Mouse (Mus musculus): ENCODE measurements around the gene Igsf3. TPM values are rescaled to one million over a fixed set of nuclear protein-coding genes. Genes with fewer than 3 reads are reported as not detected.

Igsf3 gene
- polyA plus RNA-seq, 1 experiment: 29.1 TPM

GRCm38 (mm10) chr3:101444437-101444836 lies 67.6 kb downstream of the Igsf3 start:
- H3K27ac ChIP-seq (ENCODE audit: insufficient read depth, low read length): no peak overlapping the region
- no peak overlapping the region for H3K4me3 ChIP-seq (ENCODE audit: low read depth, low read length)
- H3K4me1 ChIP-seq (ENCODE audit: control insufficient read depth, insufficient read depth, low read length): peaks cover 8% of the 10 kb centered on the region
- no peaks in the 10 kb centered on the region for H3K36me3 ChIP-seq (ENCODE audit: control insufficient read depth, insufficient read depth, low read length, poor library complexity, severe bottlenecking)
- no peak overlapping the region for H3K9ac ChIP-seq (ENCODE audit: low read depth, poor library complexity, severe bottlenecking)
- no peaks in the 10 kb centered on the region for H3K9me3 ChIP-seq (replicated peaks; ENCODE audit: control insufficient read depth, insufficient read depth, low read length, poor library complexity, severe bottlenecking)
- TF ChIP-seq CTCF (IDR thresholded peaks at IDR 0.05; ENCODE audit: low read depth, low read length): no peak
- no peak for TF ChIP-seq POLR2A (IDR thresholded peaks at IDR 0.05; ENCODE audit: insufficient read depth, low read length)
- TF ChIP-seq EP300 (IDR thresholded peaks at IDR 0.05; ENCODE audit: insufficient read depth, low read depth, low read length): no peak
- no peaks in the 10 kb centered on the region for H3K27me3 ChIP-seq (ENCODE audit: control insufficient read depth, insufficient read depth, low read length, poor library complexity, severe bottlenecking)

- H3K27me3 ChIP-seq (ENCODE audit: control insufficient read depth, insufficient read depth, low read length, poor library complexity, severe bottlenecking): no peaks in the 10 kb centered on the region
- no peaks in the 10 kb centered on the region for H3K36me3 ChIP-seq (ENCODE audit: control insufficient read depth, insufficient read depth, low read length, poor library complexity, severe bottlenecking)
- H3K9me3 ChIP-seq (replicated peaks; ENCODE audit: control insufficient read depth, insufficient read depth, low read length, poor library complexity, severe bottlenecking): no peaks in the 10 kb centered on the region
- peak overlapping the region; percentile 27 for H3K27ac ChIP-seq (ENCODE audit: insufficient read depth, low read length)
- H3K4me1 ChIP-seq (ENCODE audit: control insufficient read depth, insufficient read depth, low read length): peaks cover 18% of the 10 kb centered on the region
- TF ChIP-seq EP300 (IDR thresholded peaks at IDR 0.05; ENCODE audit: insufficient read depth, low read depth, low read length) (peak; percentile 82), POLR2A (IDR thresholded peaks at IDR 0.05; ENCODE audit: insufficient read depth, low read length) (no peak), CTCF (IDR thresholded peaks at IDR 0.05; ENCODE audit: low read depth, low read length) (no peak)
- H3K4me3 ChIP-seq (ENCODE audit: low read depth, low read length): no peak overlapping the region
- H3K9ac ChIP-seq (ENCODE audit: low read depth, poor library complexity, severe bottlenecking): no peak overlapping the region
Measured at GRCm38 (mm10) chr3:101447239-101447638, 70.4 kb downstream of the Igsf3 start.

- Histone ChIP-seq H3K27ac (ENCODE audit: insufficient read depth, low read length) (no peak overlapping the region), H3K4me1 (ENCODE audit: control insufficient read depth, insufficient read depth, low read length) (peaks cover 18% of the 10 kb centered on the region), H3K9ac (ENCODE audit: low read depth, poor library complexity, severe bottlenecking) (no peak overlapping the region), H3K27me3 (ENCODE audit: control insufficient read depth, insufficient read depth, low read length, poor library complexity, severe bottlenecking) (no peaks in the 10 kb centered on the region), H3K4me3 (ENCODE audit: low read depth, low read length) (no peak overlapping the region), H3K36me3 (ENCODE audit: control insufficient read depth, insufficient read depth, low read length, poor library complexity, severe bottlenecking) (no peaks in the 10 kb centered on the region), H3K9me3 (replicated peaks; ENCODE audit: control insufficient read depth, insufficient read depth, low read length, poor library complexity, severe bottlenecking) (no peaks in the 10 kb centered on the region)
- no peak for TF ChIP-seq EP300 (IDR thresholded peaks at IDR 0.05; ENCODE audit: insufficient read depth, low read depth, low read length)
- no peak for TF ChIP-seq POLR2A (IDR thresholded peaks at IDR 0.05; ENCODE audit: insufficient read depth, low read length)
- TF ChIP-seq CTCF (IDR thresholded peaks at IDR 0.05; ENCODE audit: low read depth, low read length): no peak
Measured at GRCm38 (mm10) chr3:101448765-101449164, 71.9 kb downstream of the Igsf3 start.

- TF ChIP-seq EP300 (IDR thresholded peaks at IDR 0.05; ENCODE audit: insufficient read depth, low read depth, low read length): 0 out of 2 replicates have a peak, but pooled peaks have one; percentile 3
- no peak for TF ChIP-seq CTCF (IDR thresholded peaks at IDR 0.05; ENCODE audit: low read depth, low read length)
- no peak for TF ChIP-seq POLR2A (IDR thresholded peaks at IDR 0.05; ENCODE audit: insufficient read depth, low read length)
- Histone ChIP-seq H3K9me3 (replicated peaks; ENCODE audit: control insufficient read depth, insufficient read depth, low read length, poor library complexity, severe bottlenecking) (no peaks in the 10 kb centered on the region), H3K27ac (ENCODE audit: insufficient read depth, low read length) (no peak overlapping the region), H3K4me3 (ENCODE audit: low read depth, low read length) (no peak overlapping the region), H3K27me3 (ENCODE audit: control insufficient read depth, insufficient read depth, low read length, poor library complexity, severe bottlenecking) (no peaks in the 10 kb centered on the region), H3K36me3 (ENCODE audit: control insufficient read depth, insufficient read depth, low read length, poor library complexity, severe bottlenecking) (no peaks in the 10 kb centered on the region), H3K4me1 (ENCODE audit: control insufficient read depth, insufficient read depth, low read length) (peaks cover 15% of the 10 kb centered on the region), H3K9ac (ENCODE audit: low read depth, poor library complexity, severe bottlenecking) (no peak overlapping the region)
Measured at GRCm38 (mm10) chr3:101450811-101451428, 74.0 kb downstream of the Igsf3 start.

GRCm38 (mm10) chr3:101460618-101461017 lies 83.7 kb downstream of the Igsf3 start:
- Histone ChIP-seq H3K27me3 (ENCODE audit: control insufficient read depth, insufficient read depth, low read length, poor library complexity, severe bottlenecking) (no peaks in the 10 kb centered on the region), H3K27ac (ENCODE audit: insufficient read depth, low read length) (no peak overlapping the region), H3K9me3 (replicated peaks; ENCODE audit: control insufficient read depth, insufficient read depth, low read length, poor library complexity, severe bottlenecking) (0 out of 2 replicates have a peak, but pooled peaks cover 6% of the 10 kb centered on the region), H3K4me3 (ENCODE audit: low read depth, low read length) (no peak overlapping the region), H3K36me3 (ENCODE audit: control insufficient read depth, insufficient read depth, low read length, poor library complexity, severe bottlenecking) (peaks cover 4% of the 10 kb centered on the region; the same call in 1 of the 2 replicates), H3K9ac (ENCODE audit: low read depth, poor library complexity, severe bottlenecking) (no peak overlapping the region), H3K4me1 (ENCODE audit: control insufficient read depth, insufficient read depth, low read length) (no peaks in the 10 kb centered on the region)
- no peak for TF ChIP-seq POLR2A (IDR thresholded peaks at IDR 0.05; ENCODE audit: insufficient read depth, low read length)
- TF ChIP-seq EP300 (IDR thresholded peaks at IDR 0.05; ENCODE audit: insufficient read depth, low read depth, low read length): no peak
- TF ChIP-seq CTCF (IDR thresholded peaks at IDR 0.05; ENCODE audit: low read depth, low read length): no peak

DNA sequence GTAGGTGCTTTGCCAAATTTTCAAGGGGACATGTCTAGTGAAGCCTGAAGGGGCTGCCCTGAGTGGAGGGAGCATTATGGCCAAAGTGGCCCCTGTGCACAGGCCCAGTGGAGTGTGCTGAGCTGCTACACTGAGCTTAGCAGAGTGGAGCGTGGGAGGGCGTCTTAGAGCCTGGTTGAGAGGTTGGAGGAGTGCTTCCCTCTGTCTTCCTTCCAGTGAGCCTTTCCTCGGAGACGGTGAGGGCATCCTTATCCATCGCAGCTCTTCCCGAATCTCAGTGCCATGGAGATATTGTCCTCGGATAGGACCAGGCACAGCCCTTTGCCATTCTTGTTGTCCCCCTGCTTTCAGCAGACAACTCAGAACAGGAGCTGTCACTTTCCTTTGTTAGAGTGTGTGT lies 84.2 kb downstream of the Igsf3 start:
- no peaks in the 10 kb centered on the region for H3K27me3 ChIP-seq (ENCODE audit: control insufficient read depth, insufficient read depth, low read length, poor library complexity, severe bottlenecking)
- 0 out of 2 replicates have a peak, but pooled peaks cover 6% of the 10 kb centered on the region for H3K9me3 ChIP-seq (replicated peaks; ENCODE audit: control insufficient read depth, insufficient read depth, low read length, poor library complexity, severe bottlenecking)
- H3K4me1 ChIP-seq (ENCODE audit: control insufficient read depth, insufficient read depth, low read length): no peaks in the 10 kb centered on the region
- no peak overlapping the region for H3K9ac ChIP-seq (ENCODE audit: low read depth, poor library complexity, severe bottlenecking)
- H3K27ac ChIP-seq (ENCODE audit: insufficient read depth, low read length): no peak overlapping the region
- TF ChIP-seq EP300 (IDR thresholded peaks at IDR 0.05; ENCODE audit: insufficient read depth, low read depth, low read length): no peak
- TF ChIP-seq POLR2A (IDR thresholded peaks at IDR 0.05; ENCODE audit: insufficient read depth, low read length): no peak
- no peak for TF ChIP-seq CTCF (IDR thresholded peaks at IDR 0.05; ENCODE audit: low read depth, low read length)
- peaks cover 4% of the 10 kb centered on the region; the same call in 1 of the 2 replicates for H3K36me3 ChIP-seq (ENCODE audit: control insufficient read depth, insufficient read depth, low read length, poor library complexity, severe bottlenecking)
- no peak overlapping the region for H3K4me3 ChIP-seq (ENCODE audit: low read depth, low read length)

All from ES-Bruce4 (cell line).